8 mouse cellular contexts compared by ENCODE assay signal in the genomic region with DNA sequence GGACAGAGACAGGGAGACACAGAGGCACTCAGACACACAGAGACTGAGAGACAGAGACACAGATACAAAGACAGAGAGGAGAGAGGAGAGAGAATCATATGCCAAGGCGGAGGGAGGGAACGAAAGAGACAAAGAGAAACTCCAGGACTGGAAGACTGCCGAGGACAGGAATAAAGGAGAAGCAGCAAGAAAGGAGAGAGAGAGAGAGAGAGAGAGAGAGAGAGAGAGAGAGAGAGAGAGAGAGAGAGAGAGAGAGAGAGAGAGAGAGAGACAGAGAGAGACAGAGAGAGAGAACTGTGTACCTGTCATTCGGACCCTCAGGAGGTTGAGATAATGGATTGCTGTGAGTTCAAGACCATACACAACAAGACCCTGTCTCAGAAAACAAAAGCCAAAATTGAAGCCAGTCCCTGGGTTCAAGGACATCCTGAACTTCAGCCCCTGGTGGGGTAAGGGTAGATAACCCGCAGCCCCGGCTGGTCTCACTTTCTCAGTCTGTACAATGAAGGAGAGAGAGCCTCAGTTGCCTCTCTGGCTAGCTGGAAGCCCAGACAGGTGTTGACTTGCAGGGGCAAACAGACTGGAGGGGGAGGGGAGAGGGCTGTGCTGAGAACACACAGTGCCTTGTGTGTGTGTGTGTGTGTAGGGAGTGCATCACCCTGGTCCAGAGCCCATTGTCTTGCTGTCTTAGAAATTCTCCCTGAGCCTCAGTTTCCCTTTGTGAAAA. TPM values are rescaled to one million over a fixed set of nuclear protein-coding genes. Genes with fewer than 3 reads are reported as not detected.
DNase-seq lines count a peak whose midpoint lies in the region; ATAC-seq and TF ChIP-seq lines count a peak whose summit lies in the region.

No protein-coding gene starts in this region.

- WGBS in lung, embryonic 14.5 days, result 16% methylated on average over 6 of the region's 6 CpGs
- 20% methylated on average over 6 of the region's 6 CpGs for WGBS in embryonic facial prominence, embryonic 14.5 days
- 27% methylated on average over 6 of the region's 6 CpGs for WGBS in intestine, embryonic 14.5 days
- 24% methylated on average over 6 of the region's 6 CpGs for WGBS in neural tube, embryonic 13.5 days

- peak overlapping the region; percentile 87 for H3K9ac ChIP-seq in lung, embryonic 14.5 days
- H3K9ac ChIP-seq in embryonic facial prominence, embryonic 14.5 days (ENCODE audit: low read depth, low read length), result peak overlapping the region; percentile 83
- H3K9ac ChIP-seq in intestine, embryonic 14.5 days (ENCODE audit: low read length), result peak overlapping the region; percentile 44
- H3K9ac ChIP-seq in neural tube, embryonic 13.5 days, result peak overlapping the region; percentile 97

- H3K36me3 ChIP-seq in lung, embryonic 14.5 days (ENCODE audit: insufficient read depth), result 0 out of 2 replicates have a peak, but pooled peaks cover 6% of the 10 kb centered on the region
- H3K36me3 ChIP-seq in embryonic facial prominence, embryonic 14.5 days (ENCODE audit: control insufficient read depth, insufficient read depth, low read length), result peaks cover 7% of the 10 kb centered on the region
- 0 out of 2 replicates have a peak, but pooled peaks cover 5% of the 10 kb centered on the region for H3K36me3 ChIP-seq in intestine, embryonic 14.5 days (ENCODE audit: control insufficient read depth, insufficient read depth, low read length)
- peaks cover 8% of the 10 kb centered on the region for H3K36me3 ChIP-seq in neural tube, embryonic 13.5 days

- DNase-seq in lung, embryonic 14.5 days, result no peak
- DNase-seq in lung, postnatal 10 days, result no peak
- DNase-seq in embryonic facial prominence, embryonic 14.5 days (ENCODE audit: low spot score), result no peak
- DNase-seq in intestine, embryonic 14.5 days (ENCODE audit: low spot score), result no peak
- DNase-seq in left cerebral cortex, postnatal 14 days (ENCODE audit: low spot score in 2 of 2), result no peak
- no peak for DNase-seq in spleen, postnatal 14 days (ENCODE audit: low spot score in 2 of 2)
- no peak for DNase-seq in cerebellum, adult 18-20 months

- no peak overlapping the region for H3K27ac ChIP-seq in lung, embryonic 14.5 days (ENCODE audit: low read depth)
- H3K27ac ChIP-seq in embryonic facial prominence, embryonic 14.5 days (replicated peaks; ENCODE audit: low read depth, low read length), result peak overlapping the region; percentile 85
- peak overlapping the region; percentile 65; the same call in 1 of the 2 replicates for H3K27ac ChIP-seq in intestine, embryonic 14.5 days (ENCODE audit: low read depth)
- H3K27ac ChIP-seq in neural tube, embryonic 13.5 days (replicated peaks), result peak overlapping the region; percentile 83

- no peaks in the 10 kb centered on the region for H3K4me1 ChIP-seq in lung, embryonic 14.5 days (ENCODE audit: insufficient read depth)
- H3K4me1 ChIP-seq in embryonic facial prominence, embryonic 14.5 days (ENCODE audit: control insufficient read depth, insufficient read depth, low read length), result peaks cover 14% of the 10 kb centered on the region
- H3K4me1 ChIP-seq in intestine, embryonic 14.5 days (replicated peaks; ENCODE audit: control insufficient read depth, insufficient read depth, low read length), result peaks cover 18% of the 10 kb centered on the region
- H3K4me1 ChIP-seq in neural tube, embryonic 13.5 days (replicated peaks), result peaks cover 30% of the 10 kb centered on the region

- no peaks in the 10 kb centered on the region for H3K27me3 ChIP-seq in lung, embryonic 14.5 days (ENCODE audit: insufficient read depth, low read length)
- H3K27me3 ChIP-seq in embryonic facial prominence, embryonic 14.5 days (replicated peaks; ENCODE audit: control insufficient read depth, insufficient read depth, low read length), result no peaks in the 10 kb centered on the region
- no peaks in the 10 kb centered on the region for H3K27me3 ChIP-seq in intestine, embryonic 14.5 days (replicated peaks; ENCODE audit: control insufficient read depth, insufficient read depth, low read length)
- H3K27me3 ChIP-seq in neural tube, embryonic 13.5 days, result peaks cover 10% of the 10 kb centered on the region

- H3K9me3 ChIP-seq in lung, embryonic 14.5 days (ENCODE audit: low read depth, low read length), result no peaks in the 10 kb centered on the region
- no peaks in the 10 kb centered on the region for H3K9me3 ChIP-seq in embryonic facial prominence, embryonic 14.5 days (ENCODE audit: control insufficient read depth, low read length)
- no peaks in the 10 kb centered on the region for H3K9me3 ChIP-seq in intestine, embryonic 14.5 days (ENCODE audit: control insufficient read depth, low read length)
- no peaks in the 10 kb centered on the region for H3K9me3 ChIP-seq in neural tube, embryonic 13.5 days

- ATAC-seq in lung, embryonic 14.5 days (ENCODE audit: insufficient read depth), result no peak
- ATAC-seq in embryonic facial prominence, embryonic 14.5 days (ENCODE audit: low read depth), result no peak
- peak; percentile 10; the same call in 1 of the 2 replicates for ATAC-seq in intestine, embryonic 14.5 days (replicated peaks; ENCODE audit: low FRiP score, low TSS enrichment, low read depth)
- ATAC-seq in neural tube, embryonic 13.5 days (ENCODE audit: low read depth), result no peak

- intact Hi-C loops in left cerebral cortex, postnatal 14 days (cut with DNase I), result no loop called here

- no peak for TF ChIP-seq CTCF in lung, embryonic 14.5 days (IDR thresholded peaks at IDR 0.05; ENCODE audit: low read depth)

- H3K4me2 ChIP-seq in lung, embryonic 14.5 days, result peak overlapping the region; percentile 94
- H3K4me2 ChIP-seq in embryonic facial prominence, embryonic 14.5 days (ENCODE audit: low read depth, low read length), result peak overlapping the region; percentile 85
- H3K4me2 ChIP-seq in intestine, embryonic 14.5 days (ENCODE audit: low read length), result peak overlapping the region; percentile 83
- H3K4me2 ChIP-seq in neural tube, embryonic 13.5 days, result peak overlapping the region; percentile 99

- peak overlapping the region; percentile 84 for H3K4me3 ChIP-seq in lung, embryonic 14.5 days (ENCODE audit: low read depth, low read length)
- H3K4me3 ChIP-seq in embryonic facial prominence, embryonic 14.5 days (ENCODE audit: low read depth, low read length), result peak overlapping the region; percentile 98
- peak overlapping the region; percentile 91 for H3K4me3 ChIP-seq in intestine, embryonic 14.5 days (ENCODE audit: low read depth, low read length)
- peak overlapping the region; percentile 93 for H3K4me3 ChIP-seq in neural tube, embryonic 13.5 days

RNA-seq across cellular contexts. Expression of a gene that starts 0.7 kb away (rescaled TPM):
- 8.7 and 11.1 TPM in 2 replicates for polyA plus RNA-seq in lung, embryonic 14.5 days (2014; fragmentation: Nextera tagmentation; extraction: Ambion mirVana)
- 10.5 and 10.9 TPM in 2 replicates for polyA plus RNA-seq in embryonic facial prominence, embryonic 14.5 days (2014; fragmentation: Nextera tagmentation; extraction: Ambion mirVana)
- 7.5 and 8.5 TPM in 2 replicates for polyA plus RNA-seq in intestine, embryonic 14.5 days (2014; fragmentation: Nextera tagmentation; extraction: Ambion mirVana)
- 14.9 and 16.1 TPM in 2 replicates for polyA plus RNA-seq in neural tube, embryonic 13.5 days (2015; fragmentation: Nextera tagmentation; extraction: Ambion mirVana)
- total RNA-seq in left cerebral cortex, postnatal 14 days (2021), result 10 to 100 TPM; 89.9 to 96.7 TPM

RNA-seq across cellular contexts. Expression of a gene that starts 3.8 kb away (rescaled TPM):
- polyA plus RNA-seq in lung, embryonic 14.5 days (2014; fragmentation: Nextera tagmentation; extraction: Ambion mirVana), result 1.7 and 2.2 TPM in 2 replicates
- 1.4 and 1.7 TPM in 2 replicates for polyA plus RNA-seq in embryonic facial prominence, embryonic 14.5 days (2014; fragmentation: Nextera tagmentation; extraction: Ambion mirVana)
- 0.76 and 0.90 TPM in 2 replicates for polyA plus RNA-seq in intestine, embryonic 14.5 days (2014; fragmentation: Nextera tagmentation; extraction: Ambion mirVana)
- 0.32 and 0.52 TPM in 2 replicates for polyA plus RNA-seq in neural tube, embryonic 13.5 days (2015; fragmentation: Nextera tagmentation; extraction: Ambion mirVana)
- total RNA-seq in left cerebral cortex, postnatal 14 days (2021), result under 1 TPM; 0.37 to 0.80 TPM

RNA-seq across cellular contexts. Expression of a gene that starts 48.9 kb away (rescaled TPM):
- polyA plus RNA-seq in lung, embryonic 14.5 days (2014; fragmentation: Nextera tagmentation; extraction: Ambion mirVana), result 1.1 and 1.7 TPM in 2 replicates
- polyA plus RNA-seq in embryonic facial prominence, embryonic 14.5 days (2014; fragmentation: Nextera tagmentation; extraction: Ambion mirVana), result 0.74 and 0.93 TPM in 2 replicates
- 0.93 and 1.2 TPM in 2 replicates for polyA plus RNA-seq in intestine, embryonic 14.5 days (2014; fragmentation: Nextera tagmentation; extraction: Ambion mirVana)
- 3.5 and 3.6 TPM in 2 replicates for polyA plus RNA-seq in neural tube, embryonic 13.5 days (2015; fragmentation: Nextera tagmentation; extraction: Ambion mirVana)
- 1 to 10 TPM; 7.1 to 7.2 TPM for total RNA-seq in left cerebral cortex, postnatal 14 days (2021)

RNA-seq across cellular contexts. Expression of a gene that starts 48.9 kb away (rescaled TPM):
- polyA plus RNA-seq in lung, embryonic 14.5 days (2014; fragmentation: Nextera tagmentation; extraction: Ambion mirVana), result 77.3 and 83.5 TPM in 2 replicates
- 61.8 and 67.3 TPM in 2 replicates for polyA plus RNA-seq in embryonic facial prominence, embryonic 14.5 days (2014; fragmentation: Nextera tagmentation; extraction: Ambion mirVana)
- polyA plus RNA-seq in intestine, embryonic 14.5 days (2014; fragmentation: Nextera tagmentation; extraction: Ambion mirVana), result 113 TPM in 2 replicates
- polyA plus RNA-seq in neural tube, embryonic 13.5 days (2015; fragmentation: Nextera tagmentation; extraction: Ambion mirVana), result 46.4 and 49.0 TPM in 2 replicates
- 10 to 100 TPM; 17.7 to 18.1 TPM for total RNA-seq in left cerebral cortex, postnatal 14 days (2021)

RNA-seq across cellular contexts. Expression of a gene that starts 54.7 kb away (rescaled TPM):
- 2.8 and 11.1 TPM in 2 replicates for polyA plus RNA-seq in lung, embryonic 14.5 days (2014; fragmentation: Nextera tagmentation; extraction: Ambion mirVana)
- 348 and 732 TPM in 2 replicates for polyA plus RNA-seq in embryonic facial prominence, embryonic 14.5 days (2014; fragmentation: Nextera tagmentation; extraction: Ambion mirVana)
- 0.60 and 1.1 TPM in 2 replicates for polyA plus RNA-seq in intestine, embryonic 14.5 days (2014; fragmentation: Nextera tagmentation; extraction: Ambion mirVana)
- 1.1 and 1.3 TPM in 2 replicates for polyA plus RNA-seq in neural tube, embryonic 13.5 days (2015; fragmentation: Nextera tagmentation; extraction: Ambion mirVana)
- total RNA-seq in left cerebral cortex, postnatal 14 days (2021), result under 1 TPM; 0.36 to 0.86 TPM

Comparison
In these comparisons a context has a peak if more than half of its experiments do, and no peak if none do; other contexts are left out.
1. H3K9ac ChIP-seq: peak in every context shown above with its lines; median percentile 97 in neural tube, embryonic 13.5 days; 87 in lung, embryonic 14.5 days; 83 in embryonic facial prominence, embryonic 14.5 days; 44 in intestine, embryonic 14.5 days.